Comparison of ENCODE assay signal across 30 mouse cellular contexts in the genomic region with DNA sequence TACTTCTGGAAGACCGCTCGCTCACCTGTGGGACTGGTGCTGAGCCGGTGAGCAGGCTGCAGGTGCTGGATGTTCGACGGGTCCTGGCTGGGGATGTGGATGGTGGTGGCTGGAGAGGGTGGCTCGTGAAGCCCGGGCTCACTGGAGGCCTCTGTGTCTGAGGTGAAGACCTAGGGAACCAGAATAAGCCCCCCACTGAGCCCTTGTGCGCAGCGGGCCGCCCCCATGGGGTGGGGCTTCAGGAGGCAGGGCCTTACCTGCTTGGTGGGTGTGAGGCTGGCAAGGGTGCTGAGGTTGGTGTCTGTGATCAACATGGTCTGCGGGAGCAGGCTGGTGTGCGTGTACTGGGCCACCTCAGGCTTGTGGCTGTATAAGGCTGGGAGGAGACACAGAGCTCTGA. TPM values are rescaled to one million over a fixed set of nuclear protein-coding genes. Genes with fewer than 3 reads are reported as not detected.
DNase-seq lines count a peak whose midpoint lies in the region; ATAC-seq lines count a peak whose summit lies in the region.
"Had no signal": no experiment of that assay in that cellular context is flagged by ENCODE, and none has a peak within 500 bp of the region (broad histone marks: within the 10 kb centered on the region; RNA-seq: fewer than 3 reads in every experiment).

No protein-coding gene starts in this region.

- H3K4me2 ChIP-seq in embryonic facial prominence, embryonic 13.5 days: no peak overlapping the region
- no peak overlapping the region for H3K4me2 ChIP-seq in kidney, embryonic 14.5 days (replicated peaks; ENCODE audit: low read depth, low read length)
- H3K4me2 ChIP-seq in neural tube, embryonic 11.5 days (ENCODE audit: low read depth): no peak overlapping the region
- H3K4me2 ChIP-seq: hindbrain, embryonic 12.5 days; liver, embryonic 15.5 days; lung, embryonic 15.5 days had no signal

- H3K9ac ChIP-seq in embryonic facial prominence, embryonic 13.5 days: peak overlapping the region; percentile 36; the same call in 1 of the 2 replicates
- no peak overlapping the region for H3K9ac ChIP-seq in kidney, embryonic 14.5 days (ENCODE audit: low read depth, low read length)
- H3K9ac ChIP-seq in neural tube, embryonic 11.5 days (ENCODE audit: low read length): peak overlapping the region; percentile 22; the same call in 1 of the 2 replicates
- H3K9ac ChIP-seq: hindbrain, embryonic 12.5 days; liver, embryonic 15.5 days; lung, embryonic 15.5 days had no signal

- H3K36me3 ChIP-seq in embryonic facial prominence, embryonic 13.5 days: peaks cover 51% of the 10 kb centered on the region
- peaks cover 45% of the 10 kb centered on the region for H3K36me3 ChIP-seq in embryonic facial prominence, embryonic 10.5 days (replicated peaks)
- H3K36me3 ChIP-seq in kidney, embryonic 14.5 days (ENCODE audit: control insufficient read depth, insufficient read depth, low read length): peaks cover 43% of the 10 kb centered on the region
- H3K36me3 ChIP-seq in neural tube, embryonic 11.5 days (ENCODE audit: control insufficient read depth, insufficient read depth, low read length): peaks cover 6% of the 10 kb centered on the region

- H3K27ac ChIP-seq in embryonic facial prominence, embryonic 13.5 days: peak overlapping the region; percentile 8; the same call in 1 of the 2 replicates
- no peak overlapping the region; the same call in 1 of the 2 replicates for H3K27ac ChIP-seq in embryonic facial prominence, embryonic 10.5 days (replicated peaks)
- no peak overlapping the region for H3K27ac ChIP-seq in kidney, embryonic 14.5 days (ENCODE audit: low read depth, low read length)
- no peak overlapping the region for H3K27ac ChIP-seq in neural tube, embryonic 11.5 days (ENCODE audit: low read depth, low read length)
- H3K27ac ChIP-seq: gastrocnemius, adult 2 months; hindbrain, embryonic 12.5 days; liver, embryonic 15.5 days; lung, embryonic 15.5 days; midbrain, embryonic 10.5 days had no signal

- H3K9me3 ChIP-seq in embryonic facial prominence, embryonic 13.5 days: no peaks in the 10 kb centered on the region
- H3K9me3 ChIP-seq in embryonic facial prominence, embryonic 10.5 days: no peaks in the 10 kb centered on the region
- H3K9me3 ChIP-seq in kidney, embryonic 14.5 days (ENCODE audit: control insufficient read depth, low read length): no peaks in the 10 kb centered on the region
- H3K9me3 ChIP-seq in neural tube, embryonic 11.5 days (ENCODE audit: control insufficient read depth, low read length): no peaks in the 10 kb centered on the region
- H3K9me3 ChIP-seq: hindbrain, embryonic 12.5 days; liver, embryonic 15.5 days; lung, embryonic 15.5 days; midbrain, embryonic 10.5 days had no signal

- no peak overlapping the region for H3K4me3 ChIP-seq in embryonic facial prominence, embryonic 13.5 days
- H3K4me3 ChIP-seq in embryonic facial prominence, embryonic 10.5 days: no peak overlapping the region
- H3K4me3 ChIP-seq in kidney, embryonic 14.5 days (ENCODE audit: low read length): no peak overlapping the region
- no peak overlapping the region for H3K4me3 ChIP-seq in neural tube, embryonic 11.5 days (ENCODE audit: low read depth, low read length)
- H3K4me3 ChIP-seq: gastrocnemius, adult 2 months; hindbrain, embryonic 12.5 days; liver, embryonic 15.5 days; lung, embryonic 15.5 days; midbrain, embryonic 10.5 days had no signal

- DNase-seq in embryonic facial prominence, embryonic 10.5 days (ENCODE audit: low spot score): no peak
- no peak for DNase-seq in kidney, adult 8-10 months
- DNase-seq in neural tube, embryonic 11.5 days (ENCODE audit: low spot score): no peak
- DNase-seq in neural tube, embryonic 10.5 days (ENCODE audit: extremely low spot score, low spot score): no peak
- no peak for DNase-seq in layer of hippocampus, adult 9-10 months (ENCODE audit: low spot score)
- DNase-seq: adrenal gland, adult 2 months; adrenal gland, postnatal 36 days; gastrocnemius, adult 2 months; gastrocnemius, postnatal 36 days; heart, postnatal 14 days; kidney, postnatal 10 days; layer of hippocampus, adult 9-11 months; liver; right cerebral cortex, adult 18-20 months; right cerebral cortex, postnatal 4 days; thymus, adult 2 months; thymus, postnatal 36 days had no signal

- no peak for ATAC-seq in embryonic facial prominence, embryonic 13.5 days (ENCODE audit: insufficient number of reproducible peaks, insufficient read depth, low FRiP score, low TSS enrichment, low read depth)
- 0 out of 2 replicates have a peak, but pooled peaks have one; percentile 17 for ATAC-seq in kidney, embryonic 14.5 days (ENCODE audit: low FRiP score, low TSS enrichment)
- ATAC-seq in neural tube, embryonic 11.5 days (ENCODE audit: insufficient read depth, low FRiP score, low TSS enrichment): no peak
- ATAC-seq: activated CD4-positive, CD25-positive, alpha-beta regulatory T cell, adult 4 months; forebrain, embryonic 16.5 days had no signal

- whole genome bisulfite sequencing in embryonic facial prominence, embryonic 13.5 days: 66% methylated on average over 12 of the region's 12 CpGs
- 68% methylated on average over 12 of the region's 12 CpGs for WGBS in embryonic facial prominence, embryonic 10.5 days
- WGBS in kidney, embryonic 14.5 days: 78% methylated on average over 12 of the region's 12 CpGs
- WGBS in neural tube, embryonic 11.5 days: 67% methylated on average over 12 of the region's 12 CpGs

- H3K4me1 ChIP-seq in embryonic facial prominence, embryonic 13.5 days: peaks cover 18% of the 10 kb centered on the region
- peaks cover 25% of the 10 kb centered on the region for H3K4me1 ChIP-seq in embryonic facial prominence, embryonic 10.5 days
- H3K4me1 ChIP-seq in kidney, embryonic 14.5 days (ENCODE audit: control insufficient read depth, insufficient read depth, low read length): 0 out of 2 replicates have a peak, but pooled peaks cover 3% of the 10 kb centered on the region
- 0 out of 2 replicates have a peak, but pooled peaks cover 2% of the 10 kb centered on the region for H3K4me1 ChIP-seq in neural tube, embryonic 11.5 days (ENCODE audit: control insufficient read depth, insufficient read depth, low read length)

- no peaks in the 10 kb centered on the region for H3K27me3 ChIP-seq in embryonic facial prominence, embryonic 13.5 days
- H3K27me3 ChIP-seq in embryonic facial prominence, embryonic 10.5 days (replicated peaks; ENCODE audit: low read depth, poor library complexity, severe bottlenecking): no peaks in the 10 kb centered on the region
- no peaks in the 10 kb centered on the region for H3K27me3 ChIP-seq in kidney, embryonic 14.5 days (ENCODE audit: control insufficient read depth, insufficient read depth, low read length)
- no peaks in the 10 kb centered on the region for H3K27me3 ChIP-seq in neural tube, embryonic 11.5 days (ENCODE audit: control insufficient read depth, insufficient read depth, low read length)
- H3K27me3 ChIP-seq: hindbrain, embryonic 12.5 days; liver, embryonic 15.5 days; lung, embryonic 15.5 days had no signal

RNA-seq across cellular contexts. Expression of a gene that starts 8.7 kb away (rescaled TPM):
- 69.2 and 72.6 TPM in 2 replicates for polyA plus RNA-seq in embryonic facial prominence, embryonic 13.5 days (2015; fragmentation: Nextera tagmentation; extraction: Ambion mirVana)
- polyA plus RNA-seq in embryonic facial prominence, embryonic 10.5 days (2016; fragmentation: Nextera tagmentation; extraction: Ambion mirVana): 45.4 and 47.7 TPM in 2 replicates
- 51.1 and 58.9 TPM in 2 replicates for polyA plus RNA-seq in kidney, embryonic 14.5 days (2014; fragmentation: Nextera tagmentation; extraction: Ambion mirVana)
- 47.2 and 48.8 TPM in 2 replicates for polyA plus RNA-seq in neural tube, embryonic 11.5 days (2014; fragmentation: Nextera tagmentation; extraction: Ambion mirVana)

RNA-seq across cellular contexts. Expression of a gene that starts 20.2 kb away (rescaled TPM):
- polyA plus RNA-seq in embryonic facial prominence, embryonic 13.5 days (2015; fragmentation: Nextera tagmentation; extraction: Ambion mirVana): 0.26 TPM in 1 of 2 replicates, not detected in the other
- polyA plus RNA-seq in embryonic facial prominence, embryonic 10.5 days (2016; fragmentation: Nextera tagmentation; extraction: Ambion mirVana): 0.06 TPM in 2 replicates
- 5.4 and 6.8 TPM in 2 replicates for polyA plus RNA-seq in kidney, embryonic 14.5 days (2014; fragmentation: Nextera tagmentation; extraction: Ambion mirVana)
- polyA plus RNA-seq in neural tube, embryonic 11.5 days (2014; fragmentation: Nextera tagmentation; extraction: Ambion mirVana): not detected in 2 replicates
- polyA plus RNA-seq: brain, embryonic 14.5 days; cortical plate, adult 2 months; embryonic facial prominence, embryonic 11.5 days; heart, embryonic 14.5 days; limb, embryonic 11.5 days had no signal

RNA-seq across cellular contexts. Expression of a gene that starts 27.6 kb away (rescaled TPM):
- polyA plus RNA-seq in embryonic facial prominence, embryonic 13.5 days (2015; fragmentation: Nextera tagmentation; extraction: Ambion mirVana): 0.48 and 0.56 TPM in 2 replicates
- 0.24 TPM in 1 of 2 replicates, not detected in the other for polyA plus RNA-seq in embryonic facial prominence, embryonic 10.5 days (2016; fragmentation: Nextera tagmentation; extraction: Ambion mirVana)
- 1.2 and 2.5 TPM in 2 replicates for polyA plus RNA-seq in kidney, embryonic 14.5 days (2014; fragmentation: Nextera tagmentation; extraction: Ambion mirVana)
- polyA plus RNA-seq in neural tube, embryonic 11.5 days (2014; fragmentation: Nextera tagmentation; extraction: Ambion mirVana): 0.20 TPM in 1 of 2 replicates, not detected in the other
- polyA plus RNA-seq: midbrain, embryonic 10.5 days had no signal

RNA-seq across cellular contexts. Expression of a gene that starts 53.9 kb away (rescaled TPM):
- polyA plus RNA-seq in embryonic facial prominence, embryonic 13.5 days (2015; fragmentation: Nextera tagmentation; extraction: Ambion mirVana): 3.0 and 4.0 TPM in 2 replicates
- 0.68 and 0.72 TPM in 2 replicates for polyA plus RNA-seq in embryonic facial prominence, embryonic 10.5 days (2016; fragmentation: Nextera tagmentation; extraction: Ambion mirVana)
- polyA plus RNA-seq in kidney, embryonic 14.5 days (2014; fragmentation: Nextera tagmentation; extraction: Ambion mirVana): 2.2 and 4.0 TPM in 2 replicates
- polyA plus RNA-seq in neural tube, embryonic 11.5 days (2014; fragmentation: Nextera tagmentation; extraction: Ambion mirVana): 0.81 and 1.8 TPM in 2 replicates
